Mouse (Mus musculus) liver, embryonic 14.5 days (tissue): ENCODE measurements around the gene Shcbp1l.

Experiments
- CTCF ChIP-seq: IDR thresholded peaks from 2 replicates; pipeline ENCODE4 v1.5.1; 2016; ENCODE audit warnings: antibody characterized with exemption, low read depth, control low read depth
- EP300 ChIP-seq: IDR thresholded peaks from 2 replicates; pipeline ENCODE4 v1.6.1; 2016; ENCODE audit warnings: antibody characterized with exemption, low read depth

GRCm38 (mm10) chr1:153380746-153381282 is 44.1 kb upstream of the Shcbp1l start:
- TF ChIP-seq CTCF: no peak
- no peak for TF ChIP-seq EP300
